Mouse (Mus musculus) adrenal gland, adult 8-10 months (tissue): ENCODE results near the gene Dmrt3. TPM values are rescaled to one million over a fixed set of nuclear protein-coding genes. Genes with fewer than 3 reads are reported as not detected.

ENCODE experiments used
- total RNA-seq, 4 experiments: library from RNA; stranded (reverse); gene quantifications; 2 replicates each; pipeline ENCODE4 v1.2.4; 2022

The Dmrt3 gene
- total RNA-seq, 4 experiments from 2014 or later, result not detected

Other genes starting within 250 kb of the Dmrt3 start
- gene Dmrt1, start 104.7 kb upstream of the Dmrt3 start, total RNA-seq, result not detected
- 10 to 100 TPM in 1 of 4 experiments, 1 to 10 TPM in 3; 2.6 to 12.0 (median 5.7) TPM for gene Dmrt2, start 62.1 kb downstream of the Dmrt3 start, total RNA-seq